Mouse (Mus musculus) ovary, adult 18-20 months (tissue): Measurements from ENCODE around the gene Mras.

Source experiments
- DNase-seq: peaks from one replicate; pipeline ENCODE4 v3.0.0; 2022; ENCODE audit warnings: low spot score, mixed read lengths

The Mras gene

GRCm38 (mm10) chr9:99440941-99441340 is 3.8 kb upstream of the Mras start:
- no peak for DNase-seq

GRCm38 (mm10) chr9:99439064-99439463 is 1.9 kb upstream of the Mras start:
- no peak for DNase-seq

- DNase-seq: no peak
Observed at GRCm38 (mm10) chr9:99437781-99438565, 792 bp upstream of the Mras start.

- DNase-seq: peak; percentile 72
Observed at GRCm38 (mm10) chr9:99436182-99437030, 775 bp downstream of the Mras start.

GRCm38 (mm10) chr9:99435619-99436181 is 1.5 kb downstream of the Mras start:
- DNase-seq: no peak

- peak; percentile 32 for DNase-seq
Observed at GRCm38 (mm10) chr9:99434892-99435618, 2.1 kb downstream of the Mras start.

- no peak for DNase-seq
Observed at GRCm38 (mm10) chr9:99432478-99432877, 4.7 kb downstream of the Mras start.

- no peak for DNase-seq
Observed at GRCm38 (mm10) chr9:99431963-99432362, 5.2 kb downstream of the Mras start.

GRCm38 (mm10) chr9:99431346-99431745 is 5.8 kb downstream of the Mras start:
- no peak for DNase-seq

GRCm38 (mm10) chr9:99430806-99431205 is 6.4 kb downstream of the Mras start:
- DNase-seq: no peak

GRCm38 (mm10) chr9:99429845-99430244 is 7.3 kb downstream of the Mras start:
- no peak for DNase-seq

- DNase-seq: no peak
Observed at GRCm38 (mm10) chr9:99428601-99429331, 8.4 kb downstream of the Mras start.

GRCm38 (mm10) chr9:99425262-99425661 is 11.9 kb downstream of the Mras start:
- no peak for DNase-seq

- DNase-seq: no peak
Observed at GRCm38 (mm10) chr9:99424574-99424863, 12.7 kb downstream of the Mras start.

- no peak for DNase-seq
Observed at GRCm38 (mm10) chr9:99423692-99424573, 13.2 kb downstream of the Mras start.

- DNase-seq: no peak
Observed at GRCm38 (mm10) chr9:99421914-99422313, 15.3 kb downstream of the Mras start.

GRCm38 (mm10) chr9:99419951-99420701 is 17.1 kb downstream of the Mras start:
- DNase-seq: no peak

- no peak for DNase-seq
Observed at GRCm38 (mm10) chr9:99418377-99418776, 18.8 kb downstream of the Mras start.

GRCm38 (mm10) chr9:99417288-99417846 is 19.8 kb downstream of the Mras start:
- DNase-seq: no peak

GRCm38 (mm10) chr9:99416809-99417208 is 20.4 kb downstream of the Mras start:
- no peak for DNase-seq
